Mouse (Mus musculus): ENCODE measurements around the gene Fam167b. TPM values are rescaled to one million over a fixed set of nuclear protein-coding genes. Genes with fewer than 3 reads are reported as not detected.
A peak's percentile ranks its signal among the peaks of the same experiment; 100 is the strongest.

The Fam167b gene
- polyA plus RNA-seq (2012; rRNA removed) = 0.84 and 1.4 TPM in 2 replicates

- no peak for DNase-seq (ENCODE audit: extremely low spot score in 1 of 2, low spot score in 1 of 2)
Observed at GRCm38 (mm10) chr4:129578466-129578865, at the start of gene Fam167b. Gene Fam167b, minus strand, starts transcription at chr4:129578549.

DNA sequence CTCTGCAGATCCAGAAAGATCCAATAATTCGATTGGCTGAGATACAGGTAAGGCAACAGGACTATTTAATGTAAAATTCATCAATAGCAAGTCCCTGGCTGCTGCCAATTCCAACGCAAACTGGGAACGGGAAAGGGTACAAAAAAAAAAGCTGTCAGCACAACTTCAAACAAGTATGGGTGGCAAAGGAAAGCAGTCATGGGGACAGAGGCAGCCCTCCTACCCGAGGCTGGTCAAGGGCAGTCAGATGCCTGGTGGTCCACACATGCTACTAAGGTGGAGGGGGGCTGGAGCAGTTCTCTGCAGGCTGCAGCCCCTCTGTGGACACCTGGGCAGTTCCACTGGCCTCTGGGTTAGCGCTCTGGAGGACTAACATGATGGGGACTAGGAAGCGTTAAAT is 47.7 kb upstream of the Fam167b start:
- no peak for DNase-seq (ENCODE audit: extremely low spot score in 1 of 2, low spot score in 1 of 2)

GRCm38 (mm10) chr4:129625496-129625895 is 47.1 kb upstream of the Fam167b start:
- no peak for DNase-seq (ENCODE audit: extremely low spot score in 1 of 2, low spot score in 1 of 2)

GRCm38 (mm10) chr4:129625029-129625370 is 46.7 kb upstream of the Fam167b start:
- DNase-seq (ENCODE audit: extremely low spot score in 1 of 2, low spot score in 1 of 2) = peak; percentile 58 to 71

GRCm38 (mm10) chr4:129624281-129625028 is 46.1 kb upstream of the Fam167b start:
- peak; percentile 91 for DNase-seq (ENCODE audit: extremely low spot score in 1 of 2, low spot score in 1 of 2)

DNA sequence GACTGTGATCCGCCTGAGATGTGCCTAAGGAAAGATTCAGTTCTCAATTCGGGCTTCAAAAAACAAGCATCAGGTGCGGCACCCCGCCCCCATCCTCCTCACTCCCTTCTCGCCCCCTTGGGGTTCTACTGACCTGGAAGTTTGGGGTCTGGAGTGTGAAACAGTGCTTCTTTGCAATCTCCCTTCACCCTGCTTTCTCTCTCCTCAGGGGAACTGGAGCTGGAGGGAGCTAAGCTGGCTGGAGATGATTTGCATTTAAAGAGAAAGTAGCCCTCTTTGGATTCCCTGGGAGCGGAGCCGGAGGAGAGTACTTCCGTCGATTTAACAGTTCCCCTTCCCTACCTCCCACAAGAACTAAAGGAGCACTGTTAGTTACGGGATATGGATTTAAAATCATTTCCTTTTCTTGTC is 45.3 kb upstream of the Fam167b start, which contains the start of gene Ccdc28b:
TSS of gene Ccdc28b (minus strand) at position 267 of the 411 bp plus-strand sequence.
- peak in 1 of 2 experiments; percentile 77 for DNase-seq (ENCODE audit: extremely low spot score in 1 of 2, low spot score in 1 of 2)

DNA sequence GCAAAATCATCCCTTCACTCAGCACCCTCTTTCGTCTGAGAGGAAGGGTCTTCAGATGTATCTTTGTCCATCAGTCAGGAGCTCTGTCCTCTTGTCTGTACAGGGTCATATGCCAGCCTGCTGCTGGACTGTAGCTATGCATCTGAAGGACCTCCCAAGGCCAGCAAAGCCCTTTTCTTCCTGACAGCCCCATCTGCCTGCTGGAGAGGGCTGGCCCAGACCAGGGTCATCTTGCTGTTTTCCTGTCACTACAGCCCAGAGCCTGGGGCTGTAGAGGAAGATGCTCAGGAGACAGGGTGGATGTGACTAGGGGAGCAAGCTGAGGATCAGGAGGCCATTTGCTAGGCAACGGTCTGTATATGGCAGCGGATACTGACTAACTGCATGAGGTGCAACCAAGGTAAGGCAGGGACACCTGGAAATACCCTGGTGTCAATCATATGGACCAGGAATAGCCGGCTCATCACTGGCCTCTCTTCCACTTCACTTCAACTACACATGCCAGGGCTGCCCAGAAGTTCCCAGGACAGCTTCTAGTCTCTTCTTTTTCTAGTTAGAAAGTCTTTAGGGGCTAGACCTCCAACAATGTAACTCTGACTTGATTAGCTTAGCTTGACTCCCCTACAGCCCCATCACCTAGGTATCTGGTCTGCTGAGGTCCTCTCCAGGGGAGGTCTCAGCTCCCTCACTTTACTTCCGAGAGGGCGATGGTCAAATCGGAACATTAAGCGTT is 44.6 kb upstream of the Fam167b start:
- DNase-seq (ENCODE audit: extremely low spot score in 1 of 2, low spot score in 1 of 2) = no peak

DNA sequence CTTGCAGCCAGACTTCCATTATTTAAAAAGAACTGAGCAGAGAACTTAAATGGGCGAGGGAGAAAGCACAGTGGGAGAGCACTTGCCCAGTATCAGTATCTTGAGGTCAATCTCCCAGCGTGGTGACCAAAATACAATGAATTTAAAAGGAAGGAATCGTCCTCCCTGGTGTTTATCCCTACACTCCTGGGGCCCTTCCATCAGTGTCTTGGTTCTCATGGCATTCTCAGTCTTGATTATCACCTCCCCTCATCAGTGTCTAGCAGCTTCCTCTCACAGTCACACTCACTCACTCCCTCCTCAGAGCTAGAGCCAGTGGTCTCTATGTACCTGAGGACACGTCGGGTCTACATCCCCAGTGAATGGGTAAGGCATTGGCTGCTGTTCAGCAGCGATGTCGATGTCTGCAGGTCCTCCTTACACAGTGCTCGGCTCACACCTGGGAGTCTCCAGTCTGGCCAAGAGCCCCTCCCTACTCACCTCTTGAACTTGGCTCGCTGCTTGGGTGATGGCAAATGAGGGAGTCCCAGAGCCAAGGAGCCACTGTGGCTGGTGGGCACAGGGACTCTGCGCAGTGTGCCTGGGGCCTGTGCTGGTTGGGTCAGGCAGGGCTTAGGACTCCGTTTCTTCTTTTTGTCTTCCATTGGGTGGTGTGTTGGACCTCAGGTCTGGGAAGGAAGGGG is 43.9 kb upstream of the Fam167b start:
- DNase-seq (ENCODE audit: extremely low spot score in 1 of 2, low spot score in 1 of 2) = no peak

DNA sequence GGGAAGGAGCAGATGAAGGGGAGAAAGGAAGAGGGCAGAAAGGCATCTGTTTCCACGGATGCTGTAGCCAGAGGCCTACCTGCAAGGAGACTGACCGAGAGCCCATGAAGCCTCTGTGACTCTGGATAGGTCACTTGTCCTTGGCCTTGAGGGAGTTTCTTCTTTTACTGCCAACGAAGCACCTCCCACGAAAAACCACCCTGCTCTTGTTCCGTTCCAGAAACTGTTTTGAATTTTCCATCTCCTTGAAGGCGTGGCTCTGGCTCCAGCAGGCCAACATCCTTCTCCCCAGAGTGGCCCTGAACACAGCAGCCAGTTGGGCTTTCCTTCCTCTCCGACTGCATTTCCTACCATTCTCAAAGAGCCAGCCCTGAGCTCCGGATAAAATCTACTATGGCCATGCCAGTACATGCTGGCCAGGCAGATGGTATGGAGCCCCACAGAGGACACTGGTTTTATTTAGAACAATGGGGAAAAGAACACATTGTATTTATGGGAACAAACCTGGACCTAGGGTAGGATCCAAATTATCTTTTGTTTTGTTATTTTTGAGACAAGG is 43.0 kb upstream of the Fam167b start:
- DNase-seq (ENCODE audit: extremely low spot score in 1 of 2, low spot score in 1 of 2) = no peak

- no peak for DNase-seq (ENCODE audit: extremely low spot score in 1 of 2, low spot score in 1 of 2)
Observed at GRCm38 (mm10) chr4:129620419-129621282, 42.3 kb upstream of the Fam167b start.

DNA sequence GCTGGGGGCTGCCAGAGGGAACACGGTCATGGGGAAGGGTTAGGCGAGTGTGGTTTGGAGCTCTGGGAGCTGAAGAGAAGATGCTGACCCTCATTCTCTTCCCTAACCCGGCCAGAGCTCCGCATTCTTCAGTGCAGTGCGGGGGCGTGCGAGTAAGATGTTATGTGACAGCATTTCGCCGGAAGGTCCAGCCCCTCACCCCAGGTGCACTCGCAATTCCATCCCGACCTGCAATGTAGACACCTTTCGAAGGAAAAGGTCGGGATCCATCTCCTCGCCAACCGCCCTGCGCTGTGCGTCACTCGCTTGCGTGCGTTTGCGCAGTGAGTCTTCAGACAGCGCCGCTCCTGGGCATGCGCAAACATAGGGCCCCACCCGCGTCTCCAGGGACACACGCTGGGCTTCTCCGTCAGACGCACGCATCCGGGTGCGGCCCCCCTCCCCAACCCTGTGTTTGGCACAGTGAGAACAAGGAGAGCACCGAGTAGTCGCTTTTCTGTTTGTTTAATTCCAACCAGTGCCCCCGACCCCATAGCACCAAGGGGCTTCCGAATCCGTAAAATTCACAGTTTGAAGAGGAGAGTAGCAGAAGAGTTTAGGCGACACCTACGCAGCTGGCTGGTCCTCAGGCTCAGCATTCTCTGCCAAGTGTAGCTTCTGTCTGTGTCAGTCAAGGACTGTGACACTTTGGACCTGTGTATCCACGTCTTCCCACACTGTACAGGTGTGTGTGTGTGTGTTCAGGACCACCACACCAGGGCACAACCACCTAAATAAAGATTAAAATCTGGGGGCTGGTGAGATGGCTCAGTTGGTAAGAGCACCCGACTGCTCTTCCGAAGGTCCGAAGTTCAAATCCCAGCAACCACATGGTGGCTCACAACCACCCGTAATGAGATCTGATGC is 40.7 kb upstream of the Fam167b start, which contains the start of gene Iqcc:
TSS of gene Iqcc (minus strand) at position 314 of the 906 bp plus-strand sequence.
- peak; percentile 94 to 98 for DNase-seq (ENCODE audit: extremely low spot score in 1 of 2, low spot score in 1 of 2)

DNA sequence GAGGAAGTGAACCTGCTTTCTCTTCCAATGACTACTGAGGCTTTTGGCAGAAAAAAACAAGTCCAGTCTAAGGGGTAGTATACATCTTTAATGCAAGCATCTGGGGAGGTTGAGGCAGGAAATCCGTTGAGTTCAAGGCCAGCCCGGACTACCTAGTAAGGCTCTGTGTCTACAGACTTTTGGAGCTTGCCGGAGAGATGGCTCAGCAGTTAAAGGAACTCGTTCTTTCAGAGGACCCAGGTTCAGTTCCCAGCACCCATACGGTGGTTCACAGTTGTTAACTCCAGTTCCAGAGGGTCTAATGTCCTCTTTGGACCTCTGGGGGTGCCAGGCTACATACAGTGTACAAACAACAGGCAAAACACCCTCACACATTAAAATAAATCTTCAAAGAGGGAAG is 39.7 kb upstream of the Fam167b start:
- no peak for DNase-seq (ENCODE audit: extremely low spot score in 1 of 2, low spot score in 1 of 2)

DNA sequence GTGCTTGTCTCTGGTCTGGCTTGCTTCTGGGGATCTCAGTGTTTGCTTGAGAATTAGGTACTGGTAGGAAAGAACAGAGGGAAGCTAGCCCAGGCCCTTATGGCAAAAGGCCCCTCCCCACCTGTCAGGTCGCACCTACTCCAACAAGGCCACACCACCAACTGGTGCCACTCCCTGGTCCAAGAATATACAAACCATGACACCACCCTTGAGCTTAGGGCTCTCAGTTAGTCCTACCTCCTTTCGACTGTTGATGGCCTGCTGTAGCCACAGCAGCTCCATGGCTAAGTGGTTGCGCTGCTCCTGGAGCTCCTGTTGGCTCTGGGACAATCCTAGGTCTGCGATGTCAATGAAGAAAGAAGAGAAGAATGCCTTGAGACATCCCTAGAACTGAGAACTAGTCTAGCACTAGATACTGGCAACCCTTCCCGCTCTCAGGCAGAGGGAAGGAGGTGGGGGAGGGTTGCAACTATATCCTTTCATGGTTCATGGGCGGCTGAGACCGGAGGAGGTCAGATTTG is 38.8 kb upstream of the Fam167b start:
- DNase-seq (ENCODE audit: extremely low spot score in 1 of 2, low spot score in 1 of 2) = no peak

GRCm38 (mm10) chr4:129616631-129617030 is 38.3 kb upstream of the Fam167b start:
- no peak for DNase-seq (ENCODE audit: extremely low spot score in 1 of 2, low spot score in 1 of 2)

DNA sequence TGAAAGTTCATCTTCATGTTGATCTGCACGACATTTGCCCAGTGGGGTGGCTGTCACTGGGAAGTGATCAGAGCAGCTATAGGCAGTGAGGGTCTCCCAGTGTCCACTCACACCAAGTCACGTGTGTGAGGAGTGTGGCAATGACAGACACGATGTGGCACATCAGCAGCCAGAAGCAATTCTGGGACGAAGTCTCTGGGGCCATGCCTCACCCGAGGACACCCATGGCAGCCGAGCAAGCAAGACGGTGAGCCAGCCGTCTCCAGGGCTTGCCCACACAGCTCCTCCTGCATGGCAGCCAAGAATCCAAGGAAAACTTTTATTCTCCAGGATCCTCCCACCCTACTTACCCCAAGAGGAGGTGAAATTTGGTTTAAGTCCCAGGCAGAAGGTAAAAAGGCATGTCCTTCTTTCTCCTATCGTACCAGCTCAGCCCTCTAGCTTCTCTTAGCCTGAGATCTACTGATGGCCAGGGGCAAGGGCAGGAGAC is 37.5 kb upstream of the Fam167b start:
- no peak for DNase-seq (ENCODE audit: extremely low spot score in 1 of 2, low spot score in 1 of 2)

DNA sequence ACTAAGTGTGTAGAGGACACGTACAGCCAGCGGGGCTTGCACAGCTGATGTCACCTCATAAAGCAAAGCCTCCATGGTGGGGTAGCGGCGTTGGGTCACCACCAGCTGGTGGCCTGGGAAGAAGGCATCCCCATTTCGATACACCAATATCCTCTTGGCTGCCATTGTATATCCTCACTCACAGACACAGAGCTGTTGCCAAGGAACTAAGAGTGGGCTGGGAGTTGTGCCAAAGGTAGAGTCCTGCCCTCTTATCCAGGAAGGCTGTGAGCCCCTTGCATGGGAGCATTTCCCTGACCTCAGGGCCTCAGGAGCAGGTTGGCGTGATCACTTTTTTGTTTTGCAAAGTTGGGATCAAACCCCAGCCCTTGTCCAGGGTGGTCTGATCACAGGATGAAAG is 35.7 kb upstream of the Fam167b start, which contains the start of gene Dcdc2b:
TSS of gene Dcdc2b (minus strand) at position 165 of the 400 bp plus-strand sequence.
- no peak for DNase-seq (ENCODE audit: extremely low spot score in 1 of 2, low spot score in 1 of 2)

DNA sequence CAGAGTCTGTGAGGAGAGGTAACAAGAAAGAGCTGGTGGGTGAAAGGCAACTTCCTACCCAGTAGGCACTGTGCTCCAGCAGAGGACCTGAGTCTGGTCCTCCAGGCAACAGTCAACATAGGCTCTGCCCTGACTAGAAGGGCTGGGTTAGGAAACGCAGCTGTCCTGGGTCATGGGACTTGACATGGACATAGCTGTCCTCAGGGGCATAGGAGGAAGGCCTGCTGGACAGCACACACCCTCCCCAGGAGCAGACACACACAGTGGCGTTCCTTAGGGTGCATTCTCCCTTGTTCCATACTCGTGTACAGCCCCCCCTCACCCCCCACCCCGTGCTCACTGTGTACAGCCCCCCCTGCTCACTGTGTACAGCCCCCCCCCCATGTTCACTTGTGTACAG is 32.1 kb upstream of the Fam167b start:
- no peak for DNase-seq (ENCODE audit: extremely low spot score in 1 of 2, low spot score in 1 of 2)

DNA sequence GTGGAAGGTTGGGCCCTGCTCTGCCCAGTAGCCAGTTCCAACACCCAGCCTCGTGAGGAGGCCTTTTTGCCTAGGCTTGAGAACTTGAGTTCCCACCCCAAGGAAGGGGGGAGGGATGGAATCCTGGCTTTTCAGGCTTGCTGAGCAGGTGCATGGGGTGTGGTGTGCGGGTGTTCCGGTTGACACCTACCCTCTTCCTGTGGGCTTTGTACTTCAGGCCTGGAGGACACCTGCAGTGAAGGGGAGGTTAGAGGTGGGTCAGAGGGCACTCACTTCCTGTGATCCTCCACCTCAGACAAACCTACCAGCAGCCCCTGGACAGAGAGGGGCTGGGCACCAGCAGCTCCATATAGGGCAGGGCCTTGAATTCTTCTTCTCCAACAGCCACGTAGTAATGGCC is 31.7 kb upstream of the Fam167b start:
- DNase-seq (ENCODE audit: extremely low spot score in 1 of 2, low spot score in 1 of 2) = no peak

All from frontal cortex, adult 2 months (tissue).